Mouse (Mus musculus): ENCODE data around the gene Sbno2.
A peak's percentile ranks its signal among the peaks of the same experiment; 100 is the strongest.

Sbno2 gene

GRCm38 (mm10) chr10:80105460-80105859 is at the start of gene Sbno2:
Gene Sbno2, minus strand, starts transcription at chr10:80105571.
- no peak for DNase-seq (ENCODE audit: low spot score in 2 of 2)

GRCm38 (mm10) chr10:80154384-80154783 is 49.0 kb upstream of the Sbno2 start:
- no peak for DNase-seq (ENCODE audit: low spot score in 2 of 2)

- DNase-seq (ENCODE audit: low spot score in 2 of 2), result no peak
Observed at GRCm38 (mm10) chr10:80153713-80154112, 48.3 kb upstream of the Sbno2 start.

GRCm38 (mm10) chr10:80152873-80153260 is 47.5 kb upstream of the Sbno2 start:
- DNase-seq (ENCODE audit: low spot score in 2 of 2), result peak in 1 of 2 experiments; percentile 62

- peak in 1 of 2 experiments; percentile 58 for DNase-seq (ENCODE audit: low spot score in 2 of 2)
Observed at GRCm38 (mm10) chr10:80152071-80152872, 46.9 kb upstream of the Sbno2 start.

- peak; percentile 66 to 75 for DNase-seq (ENCODE audit: low spot score in 2 of 2)
Observed at GRCm38 (mm10) chr10:80151211-80152034, 46.1 kb upstream of the Sbno2 start.

- DNase-seq (ENCODE audit: low spot score in 2 of 2), result peak in 1 of 2 experiments; percentile 66
Observed at GRCm38 (mm10) chr10:80150226-80151210, 45.1 kb upstream of the Sbno2 start.

- DNase-seq (ENCODE audit: low spot score in 2 of 2), result peak; percentile 97 to 99
Observed at GRCm38 (mm10) chr10:80149291-80150225, 44.2 kb upstream of the Sbno2 start.

GRCm38 (mm10) chr10:80148610-80149290 is 43.4 kb upstream of the Sbno2 start:
- peak; percentile 95 for DNase-seq (ENCODE audit: low spot score in 2 of 2)

- peak; percentile 81 to 83 for DNase-seq (ENCODE audit: low spot score in 2 of 2)
Observed at GRCm38 (mm10) chr10:80147719-80148601, 42.6 kb upstream of the Sbno2 start, which contains the start of gene Midn. Gene Midn, plus strand, starts transcription at chr10:80148272.

GRCm38 (mm10) chr10:80147146-80147718 is 41.9 kb upstream of the Sbno2 start:
- no peak for DNase-seq (ENCODE audit: low spot score in 2 of 2)

- DNase-seq (ENCODE audit: low spot score in 2 of 2), result no peak
Observed at GRCm38 (mm10) chr10:80146568-80147011, 41.2 kb upstream of the Sbno2 start.

- DNase-seq (ENCODE audit: low spot score in 2 of 2), result no peak
Observed at GRCm38 (mm10) chr10:80145896-80146295, 40.5 kb upstream of the Sbno2 start.

- peak; percentile 66 to 82 for DNase-seq (ENCODE audit: low spot score in 2 of 2)
Observed at GRCm38 (mm10) chr10:80144864-80145838, 39.8 kb upstream of the Sbno2 start.

- no peak for DNase-seq (ENCODE audit: low spot score in 2 of 2)
Observed at GRCm38 (mm10) chr10:80144159-80144558, 38.8 kb upstream of the Sbno2 start.

GRCm38 (mm10) chr10:80143664-80144063 is 38.3 kb upstream of the Sbno2 start:
- DNase-seq (ENCODE audit: low spot score in 2 of 2), result no peak

GRCm38 (mm10) chr10:80142530-80142925 is 37.2 kb upstream of the Sbno2 start:
- DNase-seq (ENCODE audit: low spot score in 2 of 2), result no peak
